Mouse (Mus musculus): Measurements from ENCODE around the gene Tns3.
"Not testable (repeated sequence)": the region's sequence is repeated elsewhere in the genome, so short reads cannot be mapped to it uniquely, and the experiment has no call there.

Gene Tns3

GRCm38 (mm10) chr11:8624179-8624886, 40.0 kb downstream of the Tns3 start:
- DNase-seq (ENCODE audit: extremely low read depth, low read depth, low spot score) = no peak

- DNase-seq (ENCODE audit: extremely low read depth, low read depth, low spot score) = no peak
These were observed 40.5 kb downstream of the Tns3 start for GRCm38 (mm10) chr11:8623852-8624178.

- DNase-seq (ENCODE audit: extremely low read depth, low read depth, low spot score) = no peak
These were observed 41.7 kb downstream of the Tns3 start for GRCm38 (mm10) chr11:8622668-8623067.

- not testable (repeated sequence) for DNase-seq (ENCODE audit: extremely low read depth, low read depth, low spot score)
These were observed 45.2 kb downstream of the Tns3 start for GRCm38 (mm10) chr11:8619111-8619510.

- no peak for DNase-seq (ENCODE audit: extremely low read depth, low read depth, low spot score)
These were observed 46.0 kb downstream of the Tns3 start for GRCm38 (mm10) chr11:8618301-8618700.

- no peak for DNase-seq (ENCODE audit: extremely low read depth, low read depth, low spot score)
These were observed 48.9 kb downstream of the Tns3 start for GRCm38 (mm10) chr11:8615436-8615835.

DNA sequence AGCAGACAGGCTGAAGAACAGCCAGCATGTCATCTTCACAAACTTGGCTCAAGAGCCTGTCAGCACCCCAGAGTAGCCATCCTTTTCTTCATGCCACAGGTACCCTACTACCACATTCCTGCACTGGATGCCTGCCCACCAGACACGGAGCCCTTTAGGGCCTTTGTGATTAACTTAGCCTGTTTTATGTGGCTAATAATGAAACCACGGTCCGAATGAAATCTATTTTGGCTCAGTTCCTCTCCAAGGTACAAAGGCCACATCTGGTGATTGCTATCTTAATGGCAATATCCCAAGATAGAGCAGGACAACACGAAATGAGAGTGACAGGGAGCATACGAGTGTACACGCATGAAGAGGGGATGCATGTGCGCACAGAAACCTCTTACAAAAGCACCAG, 53.9 kb downstream of the Tns3 start:
- DNase-seq (ENCODE audit: extremely low read depth, low read depth, low spot score) = no peak

- DNase-seq (ENCODE audit: extremely low read depth, low read depth, low spot score) = no peak
These were observed 54.5 kb downstream of the Tns3 start for GRCm38 (mm10) chr11:8609873-8610272.

GRCm38 (mm10) chr11:8607123-8607522, 57.2 kb downstream of the Tns3 start:
- DNase-seq (ENCODE audit: extremely low read depth, low read depth, low spot score) = no peak

DNA sequence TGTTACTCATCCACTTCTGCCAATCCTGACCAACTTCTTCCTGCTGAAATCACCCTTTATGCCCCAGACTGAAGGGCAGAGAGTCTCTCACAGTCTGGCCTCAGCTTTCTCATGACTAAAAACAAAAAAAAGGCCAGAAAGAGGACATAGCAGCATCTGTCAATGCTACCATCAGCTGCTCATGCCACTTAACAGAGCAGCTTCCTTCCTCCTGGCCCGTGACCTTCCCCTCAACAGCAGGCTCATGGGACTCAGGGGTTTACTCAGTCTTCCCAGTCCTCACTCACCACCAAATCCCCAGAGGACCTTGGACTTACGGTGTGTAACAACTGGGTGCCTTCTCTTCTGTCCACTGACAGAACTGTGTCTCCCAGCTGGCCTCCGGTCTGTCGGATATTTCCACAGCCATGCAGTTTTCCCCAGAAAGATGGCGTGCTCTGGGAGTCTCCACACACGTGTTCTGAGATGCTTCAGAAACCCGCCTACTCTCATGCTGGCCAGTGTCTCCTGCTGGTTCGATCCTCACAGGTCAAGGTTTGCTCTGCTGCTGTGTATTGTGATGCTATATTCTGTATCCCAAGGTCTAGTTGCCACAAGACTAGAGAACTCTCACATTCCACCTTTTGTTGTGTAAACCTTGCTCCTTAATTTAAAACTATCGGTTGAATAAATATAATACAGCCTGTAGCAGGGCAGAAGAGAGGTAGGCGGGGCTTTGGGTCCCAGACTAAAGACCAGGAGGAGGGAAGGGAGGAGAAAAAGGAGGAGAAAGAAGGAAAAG, 59.4 kb downstream of the Tns3 start:
- no peak for DNase-seq (ENCODE audit: extremely low read depth, low read depth, low spot score)

DNA sequence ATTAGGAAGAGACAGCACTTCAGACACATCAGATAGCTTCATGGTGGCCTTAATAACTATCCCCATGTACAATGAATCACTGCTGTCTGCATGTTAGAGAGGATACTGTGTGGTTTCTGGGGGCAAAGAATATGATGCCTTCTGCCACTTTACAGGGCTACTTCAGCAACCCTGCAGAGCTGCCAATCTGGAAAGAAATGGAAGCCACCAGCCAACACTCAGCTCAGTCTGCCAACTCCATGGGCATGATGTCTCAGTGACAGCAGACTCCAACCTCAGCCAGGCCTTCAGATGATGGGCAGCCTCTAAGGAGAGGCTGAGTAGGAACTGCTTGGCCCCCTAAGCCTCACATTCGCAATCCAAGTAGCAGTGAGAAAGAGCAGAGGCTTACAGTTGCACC, 61.7 kb downstream of the Tns3 start:
- no peak for DNase-seq (ENCODE audit: extremely low read depth, low read depth, low spot score)

DNA sequence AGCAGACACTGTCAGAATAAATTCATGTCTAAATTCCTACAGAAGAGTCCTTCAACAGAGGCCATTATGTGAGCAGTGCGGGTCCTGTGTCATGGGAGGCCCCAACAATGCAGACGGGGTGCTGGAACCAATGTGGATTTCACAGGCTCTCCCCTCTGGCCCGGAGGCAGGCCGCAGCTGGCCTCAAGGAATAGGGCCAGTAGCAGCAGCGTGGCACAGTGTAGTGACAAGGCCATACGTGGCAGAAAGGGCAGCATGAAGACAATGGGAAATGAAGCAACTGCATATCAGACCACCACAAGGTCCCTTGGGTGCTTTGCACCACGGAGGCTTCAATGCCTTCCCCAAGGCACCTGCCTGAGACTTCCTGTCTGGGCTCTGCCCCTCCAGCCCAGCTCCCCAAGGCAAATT, 62.9 kb downstream of the Tns3 start:
- DNase-seq (ENCODE audit: extremely low read depth, low read depth, low spot score) = no peak

DNA sequence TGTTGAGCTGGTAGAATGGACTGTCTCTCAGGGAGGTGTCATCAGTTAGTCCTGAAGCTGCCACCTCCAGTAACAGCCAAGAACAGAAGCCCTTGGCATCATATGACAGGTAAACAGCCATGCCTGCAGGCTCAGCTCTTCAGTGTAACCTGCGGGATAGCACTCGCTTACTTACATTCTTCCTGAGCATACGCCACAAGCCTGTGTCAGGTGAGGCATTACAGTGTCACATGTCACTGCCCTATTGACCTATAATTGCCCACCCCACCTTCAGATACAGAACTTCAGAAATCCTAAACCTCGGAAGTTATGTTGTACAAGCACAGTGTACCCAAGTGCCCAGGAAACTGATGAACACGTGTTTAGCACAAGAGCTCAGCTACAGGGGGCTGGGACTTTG, 68.7 kb downstream of the Tns3 start:
- DNase-seq (ENCODE audit: extremely low read depth, low read depth, low spot score) = no peak

GRCm38 (mm10) chr11:8593172-8593571, 71.2 kb downstream of the Tns3 start:
- no peak for DNase-seq (ENCODE audit: extremely low read depth, low read depth, low spot score)

DNA sequence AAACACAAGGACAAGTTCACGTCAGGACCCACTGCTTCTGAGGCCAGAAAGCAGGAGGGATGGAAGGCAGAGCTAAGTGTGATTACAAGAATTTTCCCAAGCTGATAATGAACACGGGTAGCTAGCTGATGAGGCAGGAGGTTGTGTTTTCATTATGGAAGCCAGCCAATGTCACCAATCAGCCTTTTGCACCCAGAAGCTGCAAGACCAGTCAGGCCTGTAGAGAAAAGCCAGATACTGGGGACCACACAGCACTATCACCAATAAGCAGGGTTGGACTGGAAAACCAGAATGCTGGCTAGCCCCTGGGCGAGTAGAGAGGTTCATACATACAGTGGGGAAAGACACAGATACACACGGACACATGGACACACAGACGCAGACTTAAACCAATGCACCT, 73.1 kb downstream of the Tns3 start:
- no peak for DNase-seq (ENCODE audit: extremely low read depth, low read depth, low spot score)

DNA sequence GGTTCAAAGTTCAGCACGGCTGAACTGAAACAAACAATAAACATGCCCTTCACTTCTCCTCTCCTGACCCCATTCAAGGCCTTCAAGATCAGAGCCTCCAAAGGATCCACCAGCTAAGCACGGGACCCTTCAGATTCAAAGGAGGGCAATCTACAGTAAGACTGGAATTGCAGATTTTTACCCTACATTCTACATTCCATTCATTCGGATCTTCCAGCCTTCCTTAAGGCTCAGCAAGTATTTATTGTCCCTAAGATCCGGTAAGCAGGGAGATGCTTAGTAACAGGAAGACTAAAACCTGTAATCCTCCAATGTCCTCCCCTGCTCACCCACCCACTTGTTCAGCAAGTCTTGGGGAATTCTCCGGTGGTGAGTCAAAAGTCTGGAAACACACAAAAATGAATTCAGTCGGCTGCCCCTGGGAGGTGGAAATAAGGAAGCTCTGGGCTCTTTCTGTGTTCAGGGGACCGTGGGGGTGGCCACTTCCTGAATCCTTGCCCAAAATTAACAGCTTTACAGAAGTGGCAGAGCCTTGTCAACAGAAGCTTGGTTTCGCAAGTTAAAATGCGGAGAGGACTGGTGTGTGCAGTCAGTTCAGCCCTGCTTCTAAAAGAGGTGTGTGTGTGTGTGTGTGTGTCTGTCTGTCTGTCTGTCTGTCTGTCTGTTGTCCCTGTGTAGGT, 75.0 kb downstream of the Tns3 start:
- no peak for DNase-seq (ENCODE audit: extremely low read depth, low read depth, low spot score)

DNA sequence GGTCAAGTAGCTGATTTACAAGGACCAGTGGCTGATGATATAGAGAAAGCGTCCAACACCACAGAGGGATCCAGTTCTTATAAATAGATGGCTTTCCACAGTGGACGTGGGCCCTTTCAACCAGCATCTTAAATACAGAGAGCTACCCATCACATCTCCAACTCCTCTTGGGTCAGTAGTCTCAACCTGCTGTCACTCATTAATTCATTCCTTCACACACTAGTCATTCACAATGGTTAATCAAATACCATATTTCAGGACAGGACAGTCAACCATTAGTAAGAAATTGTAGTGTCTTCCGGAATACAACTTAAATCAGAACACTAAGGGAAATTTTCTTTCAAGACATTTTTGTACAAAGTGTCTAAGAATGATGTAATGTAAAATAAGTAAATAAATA, 76.4 kb downstream of the Tns3 start:
- no peak for DNase-seq (ENCODE audit: extremely low read depth, low read depth, low spot score)

DNA sequence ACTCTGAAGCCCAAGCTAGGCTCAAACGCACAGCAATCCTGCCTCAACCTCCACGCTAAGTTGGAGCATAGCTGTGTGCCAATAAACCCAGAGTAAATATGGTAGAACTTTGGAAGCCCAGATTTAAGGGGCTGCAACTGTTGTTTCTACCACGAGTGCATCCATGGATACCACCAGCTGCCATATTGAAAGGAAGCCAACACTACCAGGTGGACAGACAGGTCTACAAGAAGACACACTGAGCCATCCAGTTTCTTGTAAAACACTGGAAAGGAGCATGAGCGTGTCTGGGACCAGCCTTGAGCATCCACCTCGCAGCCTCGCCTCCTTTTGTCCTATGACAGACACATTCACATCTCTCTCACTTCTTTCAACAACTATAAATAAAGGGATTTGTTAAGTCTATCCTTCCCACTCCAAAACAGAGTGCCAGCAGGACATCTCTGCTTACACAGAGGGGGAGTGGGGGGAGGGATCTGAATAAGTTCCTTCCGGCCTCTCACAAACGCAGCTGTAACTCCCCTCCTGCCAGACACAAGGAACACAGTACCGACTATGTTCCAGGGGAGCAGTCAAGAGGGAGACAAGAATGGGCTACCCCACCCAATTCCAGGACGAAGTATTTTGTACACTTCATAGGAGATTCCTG, 77.2 kb downstream of the Tns3 start:
- no peak for DNase-seq (ENCODE audit: extremely low read depth, low read depth, low spot score)

- DNase-seq (ENCODE audit: extremely low read depth, low read depth, low spot score) = no peak
These were observed 78.0 kb downstream of the Tns3 start for GRCm38 (mm10) chr11:8586374-8586773.

GRCm38 (mm10) chr11:8585686-8586085, 78.6 kb downstream of the Tns3 start:
- no peak for DNase-seq (ENCODE audit: extremely low read depth, low read depth, low spot score)

GRCm38 (mm10) chr11:8584925-8585324, 79.4 kb downstream of the Tns3 start:
- no peak for DNase-seq (ENCODE audit: extremely low read depth, low read depth, low spot score)

- no peak for DNase-seq (ENCODE audit: extremely low read depth, low read depth, low spot score)
These were observed 80.0 kb downstream of the Tns3 start for GRCm38 (mm10) chr11:8584307-8584706.

Data from fat pad, adult 2 months (tissue).